13 mouse cellular contexts compared by ENCODE assay signal in genomic region chr14:23796878-23797277, GRCm38 (mm10).
DNase-seq lines count a peak whose midpoint lies in the region.
"Had no signal": no experiment of that assay in that cellular context is flagged by ENCODE, and none has a peak within 500 bp of the region (broad histone marks: within the 10 kb centered on the region; RNA-seq: fewer than 3 reads in every experiment).

No protein-coding gene starts in this region.

- DNase-seq in left cerebral cortex, adult 11 months (ENCODE audit: low spot score), result peak; percentile 59
- no peak for DNase-seq in left cerebral cortex, postnatal 36 days (ENCODE audit: low spot score in 2 of 2)
- peak; percentile 48 to 62 for DNase-seq in right cerebral cortex, adult 2 months (ENCODE audit: low spot score in 2 of 2)
- no peak for DNase-seq in right cerebral cortex, postnatal 4 days
- peak; percentile 50 to 82 for DNase-seq in right cerebral cortex, postnatal 36 days (ENCODE audit: low spot score in 2 of 2)
- DNase-seq in embryo, embryonic 10.5 days (ENCODE audit: low spot score), result no peak
- DNase-seq: adrenal gland, postnatal 14 days; cerebellum, adult 18-20 months; cerebellum, adult 9-11 months; cerebellum, postnatal 36 days; gastrocnemius, postnatal 36 days; heart, adult 11 months; heart, postnatal 36 days had no signal

- intact Hi-C loops in left cerebral cortex, postnatal 36 days (cut with DNase I), result no loop called here

Comparison
In these comparisons a context has a peak if more than half of its experiments do, and no peak if none do; other contexts are left out.
1. DNase-seq: peak in left cerebral cortex, adult 11 months (single experiment), right cerebral cortex, adult 2 months (2 of 2) and right cerebral cortex, postnatal 36 days (2 of 2); none in left cerebral cortex, postnatal 36 days (0 of 2), right cerebral cortex, postnatal 4 days (single experiment) and embryo, embryonic 10.5 days (single experiment).